Mouse (Mus musculus): ENCODE data around the gene Ate1. TPM values are rescaled to one million over a fixed set of nuclear protein-coding genes. Genes with fewer than 3 reads are reported as not detected.

The Ate1 gene
- polyA plus RNA-seq, 1 experiment from 2014 or later = 75.7 TPM

GRCm38 (mm10) chr7:130368827-130369641 is 151.1 kb downstream of the Ate1 start:
- Histone ChIP-seq H3K4me3 (replicated peaks; ENCODE audit: low read depth, low read length) (no peak overlapping the region), H3K36me3 (ENCODE audit: insufficient read depth, low read length) (no peaks in the 10 kb centered on the region), H3K27ac (no peak overlapping the region), H3K9me3 (replicated peaks; ENCODE audit: low read length) (0 out of 2 replicates have a peak, but pooled peaks cover 3% of the 10 kb centered on the region), H3K4me2 (ENCODE audit: low read length) (peak overlapping the region; percentile 25; the same call in 1 of the 2 replicates), H3K9ac (ENCODE audit: low read depth, low read length) (no peak overlapping the region), H3K27me3 (ENCODE audit: insufficient read depth, low read length) (no peaks in the 10 kb centered on the region), H3K4me1 (replicated peaks; ENCODE audit: insufficient read depth, low read length) (peaks cover 4% of the 10 kb centered on the region; the same call in 1 of the 2 replicates)
- peak; percentile 55 for DNase-seq (ENCODE audit: low spot score)
- peak; percentile 20; the same call in 1 of the 2 replicates for TF ChIP-seq CTCF (IDR thresholded peaks at IDR 0.05; ENCODE audit: low read depth)
- WGBS = 47% methylated on average over 24 of the region's 24 CpGs
- ATAC-seq (replicated peaks; ENCODE audit: low FRiP score, low read depth) = 0 out of 2 replicates have a peak, but pooled peaks have one; percentile 17

GRCm38 (mm10) chr7:130368036-130368826 is 151.9 kb downstream of the Ate1 start:
- Histone ChIP-seq H3K9ac (ENCODE audit: low read depth, low read length) (no peak overlapping the region), H3K4me1 (replicated peaks; ENCODE audit: insufficient read depth, low read length) (peaks cover 4% of the 10 kb centered on the region; the same call in 1 of the 2 replicates), H3K27ac (no peak overlapping the region), H3K36me3 (ENCODE audit: insufficient read depth, low read length) (no peaks in the 10 kb centered on the region), H3K4me3 (replicated peaks; ENCODE audit: low read depth, low read length) (no peak overlapping the region), H3K9me3 (replicated peaks; ENCODE audit: low read length) (0 out of 2 replicates have a peak, but pooled peaks cover 3% of the 10 kb centered on the region), H3K4me2 (ENCODE audit: low read length) (peak overlapping the region; percentile 25; the same call in 1 of the 2 replicates), H3K27me3 (ENCODE audit: insufficient read depth, low read length) (no peaks in the 10 kb centered on the region)
- DNase-seq (ENCODE audit: low spot score) = no peak
- no peak for TF ChIP-seq CTCF (IDR thresholded peaks at IDR 0.05; ENCODE audit: low read depth)
- 54% methylated on average over 13 of the region's 13 CpGs for WGBS
- ATAC-seq (replicated peaks; ENCODE audit: low FRiP score, low read depth) = no peak

- peaks cover 4% of the 10 kb centered on the region; the same call in 1 of the 2 replicates for H3K4me1 ChIP-seq (replicated peaks; ENCODE audit: insufficient read depth, low read length)
- TF ChIP-seq CTCF (IDR thresholded peaks at IDR 0.05; ENCODE audit: low read depth) = no peak
- ATAC-seq (replicated peaks; ENCODE audit: low FRiP score, low read depth) (no peak), DNase-seq (ENCODE audit: low spot score) (no peak)
- no peak overlapping the region for H3K4me3 ChIP-seq (replicated peaks; ENCODE audit: low read depth, low read length)
- no peak overlapping the region for H3K9ac ChIP-seq (ENCODE audit: low read depth, low read length)
- H3K9me3 ChIP-seq (replicated peaks; ENCODE audit: low read length) = 0 out of 2 replicates have a peak, but pooled peaks cover 3% of the 10 kb centered on the region
- no peaks in the 10 kb centered on the region for H3K27me3 ChIP-seq (ENCODE audit: insufficient read depth, low read length)
- no peak overlapping the region for H3K4me2 ChIP-seq (ENCODE audit: low read length)
- H3K36me3 ChIP-seq (ENCODE audit: insufficient read depth, low read length) = no peaks in the 10 kb centered on the region
- 58% methylated on average over 12 of the region's 12 CpGs for WGBS
- H3K27ac ChIP-seq = no peak overlapping the region
These were observed 152.7 kb downstream of the Ate1 start for GRCm38 (mm10) chr7:130367222-130368035.

GRCm38 (mm10) chr7:130365711-130366110 is 154.5 kb downstream of the Ate1 start:
- no peak overlapping the region for H3K9ac ChIP-seq (ENCODE audit: low read depth, low read length)
- H3K4me1 ChIP-seq (replicated peaks; ENCODE audit: insufficient read depth, low read length) = peaks cover 4% of the 10 kb centered on the region; the same call in 1 of the 2 replicates
- no peak for TF ChIP-seq CTCF (IDR thresholded peaks at IDR 0.05; ENCODE audit: low read depth)
- H3K9me3 ChIP-seq (replicated peaks; ENCODE audit: low read length) = 0 out of 2 replicates have a peak, but pooled peaks cover 3% of the 10 kb centered on the region
- H3K4me2 ChIP-seq (ENCODE audit: low read length) = no peak overlapping the region
- 94% methylated on average over 10 of the region's 10 CpGs for WGBS
- ATAC-seq (replicated peaks; ENCODE audit: low FRiP score, low read depth) (no peak), DNase-seq (ENCODE audit: low spot score) (no peak)
- no peak overlapping the region for H3K27ac ChIP-seq
- no peak overlapping the region for H3K4me3 ChIP-seq (replicated peaks; ENCODE audit: low read depth, low read length)
- H3K27me3 ChIP-seq (ENCODE audit: insufficient read depth, low read length) = no peaks in the 10 kb centered on the region
- H3K36me3 ChIP-seq (ENCODE audit: insufficient read depth, low read length) = no peaks in the 10 kb centered on the region

Other genes with a start within 250 kb of the Ate1 start
- gene Nsmce4a, start 52.7 kb upstream of the Ate1 start, polyA plus RNA-seq (2015; fragmentation: Nextera tagmentation; extraction: Ambion mirVana) = 163 and 179 TPM in 2 replicates
- 27.5 and 29.5 TPM in 2 replicates for gene Tacc2, start 57.1 kb upstream of the Ate1 start, polyA plus RNA-seq (2015; fragmentation: Nextera tagmentation; extraction: Ambion mirVana)